Mouse (Mus musculus) cerebellum, adult 2 months (tissue): ENCODE measurements at regions not wholly inside any gene's neighbourhood (a gene's known extent, or its start where the extent isn't known, plus 50 kb on each side); places are given as distances from the start of the nearest gene placed in this dataset.

ENCODE experiments used
- DNase-seq, 2 experiments: peaks; one replicate each; pipeline ENCODE4 v3.0.0; 2021
- H3K27ac ChIP-seq: fragments of 200-500 bp; 2 replicates; pipeline ENCODE4 v1.5.1; 2012; ENCODE audit warnings: low read length, control low read depth, inconsistent platforms; ENCODE audit not compliant: insufficient read depth
- H3K27me3 ChIP-seq: fragments of 200-500 bp; 2 replicates; pipeline ENCODE4 v1.6.1; 2012; ENCODE audit warnings: inconsistent platforms, mild to moderate bottlenecking, low read length, moderate library complexity; ENCODE audit not compliant: control insufficient read depth, insufficient read depth
- H3K4me1 ChIP-seq: fragments of 200-500 bp; 2 replicates; pipeline ENCODE4 v1.6.1; 2011; ENCODE audit warnings: low read length; ENCODE audit not compliant: control insufficient read depth, insufficient read depth
- H3K4me3 ChIP-seq: fragments of 200-500 bp; replicated peaks from 2 replicates; pipeline ENCODE3; 2011; ENCODE audit warnings: mild to moderate bottlenecking, low read depth, low read length, control low read depth; ENCODE audit not compliant: insufficient read depth
- CTCF ChIP-seq: fragments of 200-500 bp; IDR thresholded peaks from 2 replicates; pipeline ENCODE4 v1.5.1; 2011; ENCODE audit warnings: low read depth, mild to moderate bottlenecking, control low read depth, low read length, moderate library complexity, borderline replicate concordance; ENCODE audit not compliant: insufficient read depth
- POLR2A ChIP-seq: fragments of 200-500 bp; IDR thresholded peaks from 2 replicates; pipeline ENCODE4 v1.6.1; 2011; ENCODE audit warnings: low read length, control low read depth, borderline replicate concordance; ENCODE audit not compliant: insufficient read depth
- WGBS: fragments of 180-500 bp; shearing (Covaris S2); methylation state at CpG from one replicate; pipeline ENCODE4 v1.1.7; 2018; 5-methylcytosine and 5-hydroxymethylcytosine counted together

- Histone ChIP-seq H3K27me3 (no peaks in the 10 kb centered on the region), H3K4me3 (no peak overlapping the region), H3K4me1 (no peaks in the 10 kb centered on the region), H3K27ac (no peak overlapping the region)
- no peak for DNase-seq
- WGBS: 95% methylated on average over 4 of the region's 4 CpGs
- TF ChIP-seq POLR2A (no peak), CTCF (no peak)
These were observed 174.1 kb upstream of the App start for GRCm38 (mm10) chr16:85347621-85348020.

GRCm38 (mm10) chr16:85336495-85337119 is 163.0 kb upstream of the App start:
- DNase-seq: no peak
- H3K27me3 ChIP-seq: no peaks in the 10 kb centered on the region
- H3K4me3 ChIP-seq: no peak overlapping the region
- H3K27ac ChIP-seq: no peak overlapping the region
- 0 out of 2 replicates have a peak, but pooled peaks cover 3% of the 10 kb centered on the region for H3K4me1 ChIP-seq
- TF ChIP-seq POLR2A (no peak), CTCF (no peak)
- WGBS: 92% methylated on average over 4 of the region's 4 CpGs

- no peaks in the 10 kb centered on the region for H3K27me3 ChIP-seq
- no peak overlapping the region for H3K4me3 ChIP-seq
- 56% methylated on average over 3 of the region's 3 CpGs for WGBS
These were observed 160.0 kb upstream of the App start for GRCm38 (mm10) chr16:85333543-85333942.

GRCm38 (mm10) chr16:85312018-85312417 is 138.5 kb upstream of the App start:
- H3K27ac ChIP-seq: no peak overlapping the region
- DNase-seq: no peak
- H3K4me1 ChIP-seq: peaks cover 2% of the 10 kb centered on the region; the same call in 1 of the 2 replicates
- TF ChIP-seq CTCF (no peak), POLR2A (no peak)
- no peak overlapping the region for H3K4me3 ChIP-seq
- H3K27me3 ChIP-seq: no peaks in the 10 kb centered on the region
- 70% methylated on average over 8 of the region's 8 CpGs for WGBS

More at GRCm38 (mm10) chr16:85333543-85333942, 160.0 kb upstream of the App start:
- TF ChIP-seq CTCF: no peak
- TF ChIP-seq POLR2A: no peak
- no peak for DNase-seq
- Histone ChIP-seq H3K27ac (no peak overlapping the region), H3K4me1 (0 out of 2 replicates have a peak, but pooled peaks cover 3% of the 10 kb centered on the region)

- Histone ChIP-seq H3K27me3 (no peaks in the 10 kb centered on the region), H3K27ac (no peak overlapping the region), H3K4me3 (no peak overlapping the region), H3K4me1 (peaks cover 2% of the 10 kb centered on the region; the same call in 1 of the 2 replicates)
- WGBS: 79% methylated on average over 3 of the region's 3 CpGs
- no peak for DNase-seq
- no peak for TF ChIP-seq POLR2A
- no peak for TF ChIP-seq CTCF
These were observed 135.9 kb upstream of the App start for GRCm38 (mm10) chr16:85309493-85309892.

- Histone ChIP-seq H3K4me1 (peaks cover 2% of the 10 kb centered on the region; the same call in 1 of the 2 replicates), H3K4me3 (no peak overlapping the region), H3K27ac (no peak overlapping the region), H3K27me3 (no peaks in the 10 kb centered on the region)
- WGBS: 72% methylated on average over 2 of the region's 2 CpGs
- DNase-seq: no peak
- TF ChIP-seq POLR2A (no peak), CTCF (no peak)
These were observed 134.9 kb upstream of the App start for GRCm38 (mm10) chr16:85308429-85308828.

GRCm38 (mm10) chr16:85307940-85308339 is 134.4 kb upstream of the App start:
- H3K27ac ChIP-seq: no peak overlapping the region
- 14% methylated on average over 7 of the region's 7 CpGs for WGBS

GRCm38 (mm10) chr16:85300092-85300853 is 126.7 kb upstream of the App start:
- H3K27me3 ChIP-seq: no peaks in the 10 kb centered on the region
- no peak for TF ChIP-seq CTCF
- TF ChIP-seq POLR2A: no peak
- no peaks in the 10 kb centered on the region for H3K4me1 ChIP-seq
- no peak overlapping the region for H3K27ac ChIP-seq
- peak in 1 of 2 experiments; percentile 0 for DNase-seq
- no peak overlapping the region for H3K4me3 ChIP-seq
- WGBS: 26% methylated on average over 13 of the region's 13 CpGs

More at GRCm38 (mm10) chr16:85307940-85308339, 134.4 kb upstream of the App start:
- peak in 1 of 2 experiments; percentile 7 for DNase-seq
- no peak overlapping the region for H3K4me3 ChIP-seq
- TF ChIP-seq POLR2A: no peak
- no peak for TF ChIP-seq CTCF
- H3K27me3 ChIP-seq: no peaks in the 10 kb centered on the region
- peaks cover 2% of the 10 kb centered on the region; the same call in 1 of the 2 replicates for H3K4me1 ChIP-seq
